Mouse (Mus musculus): ENCODE results near the gene Mamdc2.

DNA sequence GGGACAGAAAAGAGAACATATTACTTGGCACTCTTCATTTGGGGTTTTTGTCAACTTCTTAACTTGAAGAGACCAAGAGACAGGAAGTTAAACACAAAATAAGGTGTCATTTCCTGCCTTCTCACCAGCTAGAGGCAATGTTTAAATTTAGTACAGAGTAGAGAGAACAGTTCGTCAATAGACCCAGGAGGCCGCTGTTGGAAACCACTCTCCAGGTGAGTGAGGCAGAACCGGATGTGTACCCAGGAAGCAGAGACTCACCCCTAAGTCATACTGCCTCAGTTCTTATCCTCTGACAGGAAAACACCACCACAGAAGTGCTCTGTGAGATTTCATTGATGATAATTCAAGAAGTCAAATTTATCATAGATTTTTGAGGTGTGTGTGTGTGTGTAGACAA is 125.1 kb downstream of the Mamdc2 start:
- no peak for TF ChIP-seq CTCF (IDR thresholded peaks at IDR 0.05; ENCODE audit: low read depth)
- TF ChIP-seq EP300 (IDR thresholded peaks at IDR 0.05; ENCODE audit: low read depth) = no peak
